Mouse (Mus musculus) megakaryocyte, embryonic 14.5 days (primary cell): Measurements from ENCODE around the gene Dda1. TPM values are rescaled to one million over a fixed set of nuclear protein-coding genes. Genes with fewer than 3 reads are reported as not detected.

Source experiments
- H3K27me3 ChIP-seq: replicated peaks from 2 replicates; pipeline ENCODE3; 2012; ENCODE audit warnings: inconsistent platforms
- H3K36me3 ChIP-seq: replicated peaks from 2 replicates; pipeline ENCODE3; 2012; ENCODE audit warnings: low read length, inconsistent platforms, mixed read lengths
- H3K4me1 ChIP-seq: 2 replicates; pipeline ENCODE4 v1.6.1; 2012; ENCODE audit warnings: inconsistent platforms
- H3K4me3 ChIP-seq: replicated peaks from 2 replicates; pipeline ENCODE3; 2012; ENCODE audit warnings: moderate library complexity, mild to moderate bottlenecking, inconsistent platforms
- H3K9me3 ChIP-seq: 2 replicates; pipeline ENCODE4 v1.6.1; 2012; ENCODE audit warnings: inconsistent platforms
- FLI1 ChIP-seq: IDR thresholded peaks from 2 replicates; pipeline ENCODE4 v1.6.1; 2012; ENCODE audit warnings: low read length, inconsistent platforms, mixed read lengths
- GATA1 ChIP-seq: IDR thresholded peaks from 3 replicates; pipeline ENCODE4 v1.6.1; 2012; ENCODE audit warnings: mixed read lengths, low read length, inconsistent platforms, borderline replicate concordance
- polyA plus RNA-seq: library from polyadenylated mRNA; stranded (reverse); fragments of >175 nt; gene quantifications from 2 replicates; pipeline ENCODE4 v1.2.3, GENCODE M21; 2012; ENCODE audit warnings: low replicate concordance; ENCODE audit not compliant: insufficient read depth

Gene Dda1
- polyA plus RNA-seq, 1 experiment = 346 TPM

DNA sequence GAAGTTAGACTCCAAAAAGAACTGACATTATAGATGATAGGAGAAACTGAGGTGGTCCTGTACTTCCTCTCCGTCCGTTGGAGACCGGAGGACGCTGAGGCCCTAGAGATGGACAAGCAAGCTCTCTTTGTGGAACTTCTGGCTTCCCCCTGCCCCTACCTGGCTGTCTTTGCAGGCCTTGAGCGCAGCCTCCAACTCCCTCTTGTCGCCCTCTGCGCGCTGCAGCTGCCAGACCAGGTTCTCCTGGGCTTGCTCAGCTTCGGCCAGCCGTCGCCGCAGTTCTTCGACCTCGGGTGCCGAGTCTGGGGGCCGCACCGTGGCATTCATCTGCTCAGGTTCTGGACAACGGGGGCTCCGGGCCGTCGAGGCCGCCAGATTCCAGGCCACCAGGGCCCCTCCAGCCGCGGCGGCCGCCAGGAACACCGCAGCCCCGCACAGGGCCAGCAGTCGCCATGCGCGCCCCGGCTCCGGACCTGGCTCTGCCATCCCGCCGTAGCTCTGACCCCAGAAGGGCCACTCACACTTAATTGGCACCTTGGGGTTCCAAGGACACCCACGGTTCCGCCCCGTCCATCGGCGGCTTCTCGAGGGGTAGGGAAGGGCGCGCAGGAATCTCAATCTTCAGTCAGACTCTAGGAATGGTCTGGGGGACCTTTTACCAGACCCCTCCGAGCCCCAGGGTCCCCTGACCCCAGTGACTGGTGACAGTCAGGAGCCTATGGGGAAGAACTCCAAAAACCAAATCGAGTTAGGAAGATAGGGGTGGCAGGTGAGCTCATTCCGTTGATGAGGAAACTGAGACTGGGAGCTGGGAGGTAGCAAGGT, 56.4 kb downstream of the Dda1 start, which contains the start of gene Ccdc194:
TSS of gene Ccdc194 (minus strand) at position 486 of the 825 bp plus-strand sequence.
- H3K9me3 ChIP-seq = no peaks in the 10 kb centered on the region
- peaks cover 71% of the 10 kb centered on the region for H3K4me1 ChIP-seq

More for the DNA sequence above, 56.4 kb downstream of the Dda1 start, which contains the start of gene Ccdc194:
- no peaks in the 10 kb centered on the region for H3K36me3 ChIP-seq
- peaks cover 16% of the 10 kb centered on the region for H3K27me3 ChIP-seq
- H3K4me3 ChIP-seq = no peak within 1 kb of the TSS
- TF ChIP-seq GATA1 (no peak), FLI1 (no peak)

Other genes starting within 250 kb of the Dda1 start
- 63.5 and 70.1 TPM in 2 replicates for gene Myo9b, start 196.5 kb upstream of the Dda1 start, polyA plus RNA-seq
- gene Haus8, start 196.3 kb upstream of the Dda1 start, polyA plus RNA-seq = 9.3 and 14.0 TPM in 2 replicates
- 136 and 255 TPM in 2 replicates for gene Use1, start 102.4 kb upstream of the Dda1 start, polyA plus RNA-seq
- 79.6 and 103 TPM in 2 replicates for gene Ocel1, start 97.9 kb upstream of the Dda1 start, polyA plus RNA-seq
- gene Nr2f6, start 87.2 kb upstream of the Dda1 start, polyA plus RNA-seq = 20.8 and 45.4 TPM in 2 replicates
- gene Ushbp1, start 73.4 kb upstream of the Dda1 start, polyA plus RNA-seq = 0.06 TPM in 1 of 2 replicates, not detected in the other
- gene Babam1, start 72.3 kb upstream of the Dda1 start, polyA plus RNA-seq = 62.3 and 94.3 TPM in 2 replicates
- gene Ankle1, start 63.2 kb upstream of the Dda1 start, polyA plus RNA-seq = 3.3 and 6.3 TPM in 2 replicates
- 8.9 and 22.6 TPM in 2 replicates for gene Abhd8, start 5.5 kb upstream of the Dda1 start, polyA plus RNA-seq
- 206 and 242 TPM in 2 replicates for gene Mrpl34, start 4.2 kb upstream of the Dda1 start, polyA plus RNA-seq
- 3.3 and 3.4 TPM in 2 replicates for gene Ano8, start 16.8 kb downstream of the Dda1 start, polyA plus RNA-seq
- 17.4 and 21.7 TPM in 2 replicates for gene Gtpbp3, start 18.9 kb downstream of the Dda1 start, polyA plus RNA-seq
- gene Plvap, start 42.6 kb downstream of the Dda1 start, polyA plus RNA-seq = 4.0 and 6.0 TPM in 2 replicates
- gene Ccdc194, start 56.5 kb downstream of the Dda1 start, polyA plus RNA-seq = 0.16 TPM in 1 of 2 replicates, not detected in the other
- gene Bst2, start 68.3 kb downstream of the Dda1 start, polyA plus RNA-seq = 105 and 345 TPM in 2 replicates
- gene Mvb12a, start 73.7 kb downstream of the Dda1 start, polyA plus RNA-seq = 199 and 226 TPM in 2 replicates
- 1.3 TPM in 1 of 2 replicates, not detected in the other for gene Tmem221, start 89.7 kb downstream of the Dda1 start, polyA plus RNA-seq
- not detected in 2 replicates for gene Nxnl1, start 97.4 kb downstream of the Dda1 start, polyA plus RNA-seq
- gene Slc27a1, start 99.7 kb downstream of the Dda1 start, polyA plus RNA-seq = 1.8 and 16.4 TPM in 2 replicates
- gene Pgls, start 123.0 kb downstream of the Dda1 start, polyA plus RNA-seq = 330 and 634 TPM in 2 replicates
- gene Fam129c, start 128.4 kb downstream of the Dda1 start, polyA plus RNA-seq = 2.5 and 27.1 TPM in 2 replicates
- gene Colgalt1, start 141.8 kb downstream of the Dda1 start, polyA plus RNA-seq = 14.0 and 14.8 TPM in 2 replicates
- 8.9 and 10.8 TPM in 2 replicates for gene Unc13a, start 202.6 kb downstream of the Dda1 start, polyA plus RNA-seq
- gene Jak3, start 207.1 kb downstream of the Dda1 start, polyA plus RNA-seq = 209 and 434 TPM in 2 replicates
- 241 and 376 TPM in 2 replicates for gene Insl3, start 220.0 kb downstream of the Dda1 start, polyA plus RNA-seq
- gene B3gnt3, start 232.6 kb downstream of the Dda1 start, polyA plus RNA-seq = 0.77 TPM in 1 of 2 replicates, not detected in the other